Mouse (Mus musculus): ENCODE measurements around the gene Grap.

- TF ChIP-seq CTCF (IDR thresholded peaks at IDR 0.05; ENCODE audit: extremely low read depth, insufficient read length, insufficient replicate concordance, low read depth, low read length) (no peak), POLR2A (IDR thresholded peaks at IDR 0.05; ENCODE audit: low read depth, low read length) (no peak)
These were observed 49.4 kb downstream of the Grap start for GRCm38 (mm10) chr11:61702494-61702893.
